Mouse (Mus musculus) ovary, postnatal 36 days (tissue): ENCODE measurements around the gene Fggy.

Source experiments
- DNase-seq: peaks from one replicate; pipeline ENCODE4 v3.0.0; 2022; ENCODE audit warnings: low spot score, mixed read lengths

The Fggy gene

GRCm38 (mm10) chr4:95861074-95861473 is 303.8 kb downstream of the Fggy start:
- DNase-seq, result no peak

- DNase-seq, result no peak
Measured at GRCm38 (mm10) chr4:95861741-95862155, 304.4 kb downstream of the Fggy start.

DNA sequence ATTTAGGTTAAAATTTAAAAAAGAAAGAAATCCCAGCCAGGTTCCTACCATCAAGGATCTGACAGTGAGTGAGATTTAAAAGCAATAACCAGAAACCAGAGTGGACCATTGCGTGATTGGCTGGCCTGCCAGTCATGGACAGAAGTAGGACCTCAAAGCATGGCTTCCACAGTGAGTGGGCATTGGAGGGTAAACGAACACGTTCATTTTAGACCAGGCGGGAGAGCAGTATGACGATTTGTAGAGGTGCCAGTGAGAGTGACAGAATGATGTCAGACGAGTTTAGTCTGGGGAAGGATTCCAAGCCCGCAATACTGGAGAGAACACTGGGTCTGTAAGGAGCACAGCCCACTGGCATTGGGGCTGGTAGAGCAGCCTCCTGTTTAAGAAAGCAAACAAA is 305.0 kb downstream of the Fggy start:
- DNase-seq, result no peak

DNA sequence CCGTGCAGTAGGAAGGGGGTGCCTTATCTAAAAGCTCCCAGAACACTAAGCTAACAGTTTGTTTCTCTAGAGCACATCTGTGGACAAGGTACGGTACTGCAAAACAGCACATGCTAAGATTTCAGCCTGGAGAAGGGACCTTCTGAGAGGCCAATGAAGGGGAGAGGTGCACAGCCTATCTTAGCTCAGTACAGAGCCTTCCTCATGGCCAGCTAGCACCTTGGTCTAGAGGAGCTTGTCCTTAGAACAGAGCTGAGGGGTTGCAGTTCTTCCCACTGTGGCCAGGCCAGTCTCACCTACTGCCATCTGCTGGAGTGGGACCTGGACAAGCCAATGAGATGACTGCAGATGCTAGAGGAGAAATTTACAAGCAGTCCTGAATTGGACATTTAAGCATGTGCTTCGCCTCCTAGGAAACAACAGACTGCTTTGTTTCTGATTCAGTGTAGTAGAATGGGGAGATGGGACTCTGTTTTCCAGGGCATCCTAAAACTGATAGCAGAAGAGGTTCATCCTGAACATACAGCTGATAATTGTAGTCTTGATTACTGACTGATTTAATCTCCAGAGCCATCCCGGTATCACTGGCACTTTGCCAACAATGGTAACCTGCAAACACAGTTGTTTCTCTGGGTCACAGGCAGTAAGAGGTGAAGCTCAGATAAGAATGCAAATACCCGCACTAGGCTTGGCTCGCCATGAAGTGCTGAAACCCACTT is 305.6 kb downstream of the Fggy start:
- DNase-seq, result no peak

DNA sequence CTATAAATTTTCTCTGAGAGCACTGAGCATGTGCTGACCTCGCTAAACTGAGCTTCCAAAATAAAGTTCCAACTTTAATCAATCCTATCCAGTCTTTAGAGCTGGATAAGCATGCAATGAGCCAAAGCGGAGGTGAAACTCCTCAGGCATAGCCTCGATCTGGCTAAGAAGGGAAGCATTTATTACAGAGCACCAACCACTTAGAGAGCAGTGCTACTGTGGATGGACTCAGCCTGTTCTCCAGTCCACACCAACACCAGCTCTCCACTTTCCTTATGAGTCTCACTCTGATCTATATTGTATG is 306.1 kb downstream of the Fggy start:
- no peak for DNase-seq

DNA sequence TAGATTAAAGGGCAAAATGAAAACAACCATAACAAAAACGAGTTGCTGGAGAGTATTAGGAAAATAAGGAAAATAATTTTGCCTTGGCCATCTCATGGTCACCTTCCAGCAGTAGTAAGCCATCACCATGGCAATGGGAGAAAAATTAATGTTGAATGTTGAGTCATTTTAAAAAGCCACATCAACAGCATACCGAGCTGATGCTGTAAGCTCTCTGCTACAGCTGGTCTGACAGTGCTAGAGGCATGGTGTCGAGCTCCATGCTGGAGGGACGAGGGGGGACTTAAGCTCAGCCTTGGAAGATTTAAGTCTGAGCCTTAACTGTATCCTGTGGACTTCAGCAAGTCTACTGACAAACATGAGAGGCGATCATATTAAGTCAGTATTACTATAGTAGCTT is 307.9 kb downstream of the Fggy start:
- no peak for DNase-seq

DNA sequence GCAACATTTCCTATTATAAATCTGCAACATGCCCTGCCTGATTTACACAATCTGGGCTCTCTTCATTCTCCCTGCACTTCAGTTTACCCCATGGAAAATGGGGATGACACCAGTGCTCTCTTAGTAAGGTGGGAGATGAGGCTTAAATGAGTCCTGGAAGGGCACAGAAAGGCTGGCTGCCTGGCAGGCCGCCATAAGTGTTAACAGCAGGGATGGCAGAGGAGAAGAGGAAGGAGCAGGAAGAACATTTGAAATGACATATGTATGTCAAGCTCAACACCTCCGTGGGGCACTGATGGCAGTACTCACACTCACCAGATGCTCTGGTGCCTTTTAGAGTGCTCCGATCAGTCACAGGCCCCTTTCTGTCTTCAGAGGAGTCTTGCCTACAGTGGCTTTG is 308.6 kb downstream of the Fggy start:
- no peak for DNase-seq

DNA sequence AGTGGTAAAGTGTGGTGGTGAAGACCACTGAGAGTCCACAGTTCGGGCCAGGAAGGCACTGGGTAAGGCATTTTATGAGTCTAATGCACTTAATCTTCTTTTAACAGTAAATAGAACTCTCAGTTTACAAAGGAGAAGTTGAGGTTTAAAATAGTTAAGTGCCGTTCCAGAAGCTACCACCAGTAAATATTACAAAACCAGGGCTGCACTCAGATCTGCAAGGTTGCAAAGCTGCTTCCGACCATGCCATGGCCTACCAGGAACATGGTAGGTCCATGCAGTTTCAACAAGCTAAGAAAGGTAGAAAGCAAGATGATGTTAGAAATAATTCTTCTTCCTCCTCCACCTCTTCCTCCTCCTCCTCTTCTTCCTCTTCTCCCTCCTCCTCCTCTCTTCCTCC is 309.8 kb downstream of the Fggy start:
- no peak for DNase-seq

DNA sequence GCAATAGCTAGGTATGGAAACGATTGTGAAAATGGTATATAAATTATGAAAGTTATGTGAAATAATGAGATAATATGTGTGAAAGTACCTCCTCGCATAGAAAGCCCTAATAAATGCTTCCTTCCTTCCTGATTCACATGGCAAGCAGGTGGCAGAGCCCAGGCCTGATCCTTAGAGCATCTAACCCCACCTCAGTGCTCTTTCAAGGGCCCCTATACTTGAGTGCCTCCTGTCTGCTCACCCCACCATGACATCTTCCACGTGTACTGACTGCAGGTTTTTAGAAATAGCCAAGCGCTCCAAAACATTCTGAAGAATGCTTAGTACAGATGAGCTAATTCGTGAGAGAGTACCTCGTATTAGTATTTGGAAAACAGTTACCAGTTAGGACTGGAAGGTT is 311.0 kb downstream of the Fggy start:
- no peak for DNase-seq

GRCm38 (mm10) chr4:95871216-95871881 is 314.0 kb downstream of the Fggy start:
- no peak for DNase-seq

- DNase-seq, result no peak
Measured at GRCm38 (mm10) chr4:95875896-95876295, 318.6 kb downstream of the Fggy start.

DNA sequence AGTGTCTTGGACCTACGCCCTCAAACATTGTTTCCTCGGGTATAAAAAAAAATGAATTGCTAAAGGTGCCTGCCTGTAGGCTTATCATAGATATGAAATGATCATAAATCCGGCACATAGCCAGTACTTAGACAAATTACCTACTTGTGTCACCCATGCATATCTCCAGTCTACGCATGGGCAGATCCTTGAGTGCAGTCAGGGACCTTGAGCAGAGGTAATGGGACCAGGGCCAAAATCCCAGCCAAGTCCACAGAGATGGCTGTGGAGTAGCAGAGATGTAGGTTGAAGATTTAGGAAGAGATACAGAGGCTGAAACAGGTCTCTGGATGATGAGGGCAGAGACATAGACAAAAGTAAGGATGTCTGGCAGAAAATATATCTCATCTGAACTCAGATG is 320.1 kb downstream of the Fggy start:
- no peak for DNase-seq

DNA sequence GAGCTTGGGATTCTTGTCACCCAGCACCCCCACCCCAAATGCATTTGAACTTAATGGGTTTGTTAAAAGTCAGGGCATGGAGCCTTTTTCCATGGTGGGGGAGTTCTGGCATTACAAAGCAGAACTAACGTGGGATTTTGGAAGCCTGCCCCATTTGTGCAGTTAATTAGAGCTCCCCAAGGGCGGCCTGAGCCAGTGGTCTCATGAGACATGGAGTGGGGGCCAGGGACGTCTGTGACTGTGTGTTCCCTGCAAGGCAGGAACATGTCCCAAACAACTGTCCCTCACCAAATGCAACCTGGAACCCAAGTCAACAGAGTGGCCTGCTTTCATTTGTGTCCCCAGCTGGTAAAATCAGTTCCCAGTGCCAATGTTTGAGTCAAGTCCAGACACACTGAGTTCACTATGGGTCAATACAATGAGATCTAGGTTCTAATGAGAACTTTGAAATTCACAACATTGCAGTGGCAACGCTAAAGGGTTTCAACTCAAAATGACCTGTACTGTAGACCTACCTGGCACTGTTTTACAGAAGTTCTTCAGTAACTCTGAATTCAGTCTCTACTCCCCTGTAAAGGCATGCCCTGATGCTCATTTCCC is 324.5 kb downstream of the Fggy start:
- DNase-seq, result no peak

DNA sequence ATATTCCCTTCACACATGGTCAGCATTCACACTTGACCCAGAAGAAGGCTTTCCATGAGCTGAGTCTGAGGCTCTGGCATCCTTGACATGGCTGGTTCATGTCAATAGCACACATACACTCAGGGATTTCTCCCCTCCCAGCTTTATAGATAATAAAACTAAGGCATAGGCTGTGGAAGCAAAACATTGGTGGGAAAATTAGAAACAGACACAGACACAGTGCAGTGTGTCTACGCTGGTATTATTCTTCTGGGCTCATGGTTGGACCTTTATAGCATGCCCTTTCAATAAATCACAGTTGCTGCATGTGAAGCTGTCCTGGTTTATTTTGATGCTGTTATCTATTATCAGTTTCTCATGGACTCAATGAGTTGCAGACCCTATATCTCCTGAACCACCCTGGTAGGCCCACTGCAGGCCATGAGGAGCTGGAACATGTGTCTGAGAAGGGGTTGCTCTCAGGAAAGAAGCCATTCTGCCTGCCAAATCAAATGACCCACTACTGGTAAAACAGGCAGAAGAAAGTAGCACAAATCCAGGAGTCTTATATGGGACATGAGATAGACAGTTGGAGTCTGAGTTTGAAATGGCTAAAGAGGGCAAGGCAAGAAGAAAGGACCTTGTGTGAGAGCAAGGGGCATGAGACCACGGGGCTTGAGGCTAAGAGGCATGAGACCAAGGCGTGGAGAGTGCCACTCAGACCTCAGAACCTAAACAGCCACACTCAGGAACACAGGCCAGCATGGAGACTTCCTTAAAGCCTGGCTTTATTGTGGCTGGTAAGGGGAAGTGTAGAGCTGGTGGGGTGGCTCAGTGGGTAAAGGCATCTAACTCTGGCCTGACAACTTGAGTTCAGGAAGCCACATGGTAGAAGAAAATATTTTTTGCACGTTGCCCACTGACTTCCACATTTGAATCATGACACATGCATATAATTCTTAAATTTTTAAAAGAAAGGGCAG is 327.2 kb downstream of the Fggy start:
- no peak for DNase-seq

DNA sequence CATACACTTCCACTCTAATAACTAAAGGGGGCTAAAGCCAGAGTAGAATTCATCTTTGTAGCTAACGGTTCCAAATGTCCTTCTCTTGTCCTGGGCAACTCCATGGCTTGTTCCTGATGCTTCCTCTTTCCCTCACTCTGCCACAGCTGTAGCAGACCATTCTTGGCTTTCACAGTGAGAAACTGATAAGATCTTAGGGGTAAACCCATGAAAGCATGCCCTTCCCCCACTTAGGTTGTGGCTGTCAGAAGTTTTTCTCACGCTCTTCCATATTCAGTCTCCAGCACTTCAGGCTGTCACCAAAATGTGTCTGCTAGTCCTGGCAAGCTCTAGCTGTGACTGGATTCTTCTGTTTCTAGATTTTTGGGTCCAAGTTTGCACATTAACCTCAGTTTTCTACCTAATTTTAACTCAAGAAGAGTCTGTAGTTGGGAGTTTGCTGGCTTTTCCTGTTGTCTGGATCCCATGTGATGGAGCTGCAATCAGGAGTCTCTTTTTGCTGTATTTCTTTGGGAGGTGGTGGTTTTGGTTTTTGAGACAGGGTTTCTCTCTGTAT is 338.0 kb downstream of the Fggy start:
- no peak for DNase-seq

DNA sequence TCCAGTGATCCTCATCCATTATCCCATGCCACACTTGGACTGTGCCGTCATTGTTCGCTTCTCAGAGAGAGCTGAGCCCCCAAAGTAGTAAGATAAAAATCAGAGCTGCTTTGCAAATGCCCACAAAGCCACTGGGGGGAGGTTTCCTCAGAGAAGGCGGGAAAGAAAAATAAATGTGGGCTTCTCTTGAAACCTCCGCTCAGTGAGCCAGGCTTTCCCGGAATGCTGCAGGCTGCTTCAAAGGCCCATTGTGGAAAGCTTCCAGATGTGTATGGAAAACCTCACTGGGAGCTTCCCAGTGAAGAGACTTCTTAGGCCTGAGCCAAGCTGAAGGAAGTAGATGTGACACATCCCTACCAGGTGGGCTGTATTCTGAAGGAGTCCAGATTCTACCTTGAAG is 339.3 kb downstream of the Fggy start:
- no peak for DNase-seq

- DNase-seq, result no peak
Measured at GRCm38 (mm10) chr4:95897236-95897874, 340.0 kb downstream of the Fggy start.

GRCm38 (mm10) chr4:95898714-95899113 is 341.4 kb downstream of the Fggy start:
- DNase-seq, result no peak

GRCm38 (mm10) chr4:95899926-95900712 is 342.8 kb downstream of the Fggy start:
- no peak for DNase-seq

DNA sequence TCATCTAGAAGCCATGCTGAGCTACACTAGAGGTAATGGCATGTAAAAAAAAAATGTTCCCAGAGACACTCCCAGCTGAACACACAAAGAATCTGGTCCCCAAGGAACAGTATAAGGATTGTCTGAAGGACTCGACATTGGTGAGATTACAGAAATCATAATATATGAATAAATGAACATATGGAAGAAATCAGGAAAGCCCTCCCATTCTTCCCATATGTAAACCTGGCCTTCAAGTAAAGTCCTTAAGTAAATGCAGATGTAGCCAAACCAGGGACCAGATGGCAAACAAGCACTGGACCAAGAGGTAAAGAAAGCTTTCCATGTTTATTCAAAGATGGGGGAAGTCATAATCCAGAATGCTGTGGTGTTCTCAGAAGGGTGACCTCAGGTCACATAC is 343.5 kb downstream of the Fggy start:
- DNase-seq, result no peak

DNA sequence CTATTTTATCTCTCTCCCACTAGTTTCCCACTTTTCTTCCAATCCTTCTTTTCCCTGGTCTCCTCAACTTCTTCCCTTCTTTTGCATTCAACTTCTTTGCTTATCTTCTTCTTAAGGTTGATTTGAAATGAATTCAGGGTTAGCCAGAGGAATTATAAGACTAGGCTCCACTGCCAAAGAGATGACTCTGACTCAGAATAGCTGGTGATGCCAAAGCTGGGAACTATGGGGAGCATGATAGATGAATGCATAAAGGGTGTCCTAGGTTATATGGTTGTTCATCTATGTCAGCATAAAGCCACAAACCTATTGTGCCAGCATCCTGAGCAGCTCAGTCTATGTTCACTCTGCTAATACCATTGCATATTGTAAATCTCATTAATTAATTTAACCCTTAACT is 348.8 kb downstream of the Fggy start:
- DNase-seq, result no peak
